Comparison of ENCODE assay signal across 8 mouse cellular contexts in genomic region chr3:131109686-131110070, GRCm38 (mm10). TPM values are rescaled to one million over a fixed set of nuclear protein-coding genes. Genes with fewer than 3 reads are reported as not detected.
A peak's percentile ranks its signal among the peaks of the same experiment; 100 is the strongest.
DNase-seq lines count a peak whose midpoint lies in the region; ATAC-seq and TF ChIP-seq lines count a peak whose summit lies in the region.

No protein-coding gene starts in this region.

- DNase-seq in gastrocnemius, adult 2 months: no peak
- no peak for DNase-seq in gastrocnemius, postnatal 4 days (ENCODE audit: low spot score in 2 of 2)
- DNase-seq in ES-E14 (ENCODE audit: low read depth, low spot score): no peak
- no peak for DNase-seq in cerebellum, adult 9-10 months
- no peak for DNase-seq in gastrocnemius, postnatal 25 days

- H3K36me3 ChIP-seq in ES-E14 (ENCODE audit: control insufficient read depth, insufficient read depth, low read length, poor library complexity, severe bottlenecking) (no peaks in the 10 kb centered on the region; the same call in 1 of the 2 replicates), myocyte (ENCODE audit: control insufficient read depth, insufficient read depth) (no peaks in the 10 kb centered on the region)
- no peaks in the 10 kb centered on the region for H3K36me3 ChIP-seq in hindbrain, embryonic 13.5 days

- peaks cover 0 to 2% of the 10 kb centered on the region in 2 experiments; a peak in 1 of 4 replicates for H3K4me1 ChIP-seq in ES-E14 (ENCODE audit: control insufficient read depth in 2 of 2, insufficient read depth in 2 of 2, low read length in 2 of 2, poor library complexity in 1 of 2)
- H3K4me1 ChIP-seq in hindbrain, embryonic 13.5 days (replicated peaks): peaks cover 60% of the 10 kb centered on the region

- 1% methylated on average over 13 of the region's 14 CpGs for WGBS in hindbrain, embryonic 13.5 days

- in situ Hi-C loops in ES-E14 (cut with MboI; ENCODE audit: low sequenced_read_pairs in 2 of 2, unreplicated experiment in 2 of 2): loop anchor here (10.0 to 25.0 kb wide), 2 partner anchors 1897 to 1905 kb away; no protein-coding TSS in a partner anchor

- no peak for TF ChIP-seq CTCF in gastrocnemius, adult 2 months (IDR thresholded peaks at IDR 0.05)

- H3K27ac ChIP-seq in gastrocnemius, adult 2 months: no peak overlapping the region
- no peak overlapping the region for H3K27ac ChIP-seq in ES-E14 (ENCODE audit: insufficient read depth, low read depth, low read length, poor library complexity, severe bottlenecking)
- no peak overlapping the region for H3K27ac ChIP-seq in hindbrain, embryonic 13.5 days

- H3K27me3 ChIP-seq in hindbrain, embryonic 13.5 days: peaks cover 91% of the 10 kb centered on the region
- no peaks in the 10 kb centered on the region for H3K27me3 ChIP-seq in myocyte (ENCODE audit: control insufficient read depth, insufficient read depth, insufficient read length)

- H3ac ChIP-seq in myocyte (ENCODE audit: control insufficient read depth, insufficient read length): peak overlapping the region; percentile 72

- no peak for ATAC-seq in hindbrain, embryonic 13.5 days (ENCODE audit: low FRiP score)
- ATAC-seq in granulocyte monocyte progenitor cell, adult 5-6 weeks (replicated peaks; ENCODE audit: poor library complexity, severe bottlenecking): no peak

- no peaks in the 10 kb centered on the region for H3K9me3 ChIP-seq in ES-E14 (ENCODE audit: control insufficient read depth, insufficient read depth, low read depth, low read length)
- H3K9me3 ChIP-seq in hindbrain, embryonic 13.5 days: no peaks in the 10 kb centered on the region

- H3K9ac ChIP-seq in ES-E14 (ENCODE audit: insufficient read depth, low read depth, low read length, poor library complexity, severe bottlenecking): no peak overlapping the region
- H3K9ac ChIP-seq in hindbrain, embryonic 13.5 days: 0 out of 2 replicates have a peak overlapping the region, but pooled peaks have one; percentile 69

- no peak for TF ChIP-seq POLR2A in myocyte (IDR thresholded peaks at IDR 0.05; ENCODE audit: insufficient read length, low read depth)

- peaks cover 14% of the 10 kb centered on the region for H3K79me2 ChIP-seq in myocyte (ENCODE audit: control insufficient read depth, insufficient read depth)

- peak overlapping the region; percentile 74 for H3K4me3 ChIP-seq in gastrocnemius, adult 2 months
- H3K4me3 ChIP-seq in ES-E14 (ENCODE audit: insufficient read depth in 1 of 2, low read depth in 1 of 2, low read length in 2 of 2, poor library complexity in 1 of 2, severe bottlenecking in 1 of 2): peak overlapping the region; percentile 10 to 11; a peak in 2 of 4 replicates
- H3K4me3 ChIP-seq in hindbrain, embryonic 13.5 days: peak overlapping the region; percentile 47
- H3K4me3 ChIP-seq in myocyte: peak overlapping the region; percentile 95

- intact Hi-C loops in gastrocnemius, adult 2 months (cut with DNase I): no loop called here

- H3K4me2 ChIP-seq in hindbrain, embryonic 13.5 days: peak overlapping the region; percentile 70
- peak overlapping the region; percentile 13 for H3K4me2 ChIP-seq in myocyte (ENCODE audit: low read depth)

TF ChIP-seq in ES-E14, 5 proteins besides CTCF, POLR2A, EP300 and RAD21:
- TF ChIP-seq ZNF384 (IDR thresholded peaks at IDR 0.05; ENCODE audit: low read depth, low read length) (no peak), MAFK (IDR thresholded peaks at IDR 0.05; ENCODE audit: insufficient read depth, low read depth, low read length) (no peak), HCFC1 (IDR thresholded peaks at IDR 0.05; ENCODE audit: borderline replicate concordance, insufficient read depth, low read length) (no peak), ZC3H11A (IDR thresholded peaks at IDR 0.05; ENCODE audit: borderline replicate concordance, low read depth, low read length) (no peak), CHD2 (IDR thresholded peaks at IDR 0.05; ENCODE audit: low read depth, low read length) (no peak)
TF ChIP-seq in ES-E14: peak in this region for 0.

TF ChIP-seq in myocyte, 11 proteins besides CTCF, POLR2A, EP300 and RAD21:
- TF ChIP-seq MYOD1 (IDR thresholded peaks at IDR 0.05; ENCODE audit: control insufficient read depth in 1 of 3, insufficient read length in 2 of 3, low read depth in 2 of 3): no peak
- TF ChIP-seq REST (IDR thresholded peaks at IDR 0.05; ENCODE audit: insufficient read depth, insufficient read length): no peak
- TF ChIP-seq TCF12 (IDR thresholded peaks at IDR 0.05; ENCODE audit: insufficient read depth, poor library complexity, severe bottlenecking): no peak
TF ChIP-seq in myocyte: peak in this region for 0.

RNA-seq across cellular contexts. Expression of gene Lef1, which starts 0.6 kb away (rescaled TPM):
- under 1 TPM in 1 of 2 experiments, not detected in 1; 0.08 TPM for total RNA-seq in gastrocnemius, adult 2 months (2021)
- 1 to 10 TPM; 1.1 to 2.0 TPM for total RNA-seq in gastrocnemius, postnatal 4 days (2021)
- 9.2 and 11.1 TPM in 2 replicates for total RNA-seq in ES-E14 (2012; rRNA removed)
- polyA plus RNA-seq in hindbrain, embryonic 13.5 days (2015; fragmentation: Nextera tagmentation; extraction: Ambion mirVana): 13.5 and 13.6 TPM in 2 replicates
- 4.5 TPM for polyA plus RNA-seq in myocyte (2012; fragmentation: generic; extraction: Trizol)
- not detected in 2 replicates for total RNA-seq in granulocyte monocyte progenitor cell, adult 5-6 weeks (2014; fragmentation: Nextera tagmentation)
- not detected in 2 replicates for total RNA-seq in granulocyte monocyte progenitor cell, adult 5-6 weeks (2017)
- total RNA-seq in gastrocnemius, postnatal 25 days (2021): under 1 TPM; 0.13 to 0.35 TPM

Comparison
In these comparisons a context has a peak if more than half of its experiments do, and no peak if none do; other contexts are left out.
1. H3K4me3 ChIP-seq: peak in every context shown above with its lines; median percentile 95 in myocyte; 74 in gastrocnemius, adult 2 months; 47 in hindbrain, embryonic 13.5 days; 10 in ES-E14.